Mouse (Mus musculus): ENCODE results near the gene Pes1. TPM values are rescaled to one million over a fixed set of nuclear protein-coding genes. Genes with fewer than 3 reads are reported as not detected.
"Not testable (repeated sequence)": the region's sequence is repeated elsewhere in the genome, so short reads cannot be mapped to it uniquely, and the experiment has no call there.

The Pes1 gene
- polyA plus RNA-seq, 1 experiment from 2014 or later: 70.6 TPM

DNA sequence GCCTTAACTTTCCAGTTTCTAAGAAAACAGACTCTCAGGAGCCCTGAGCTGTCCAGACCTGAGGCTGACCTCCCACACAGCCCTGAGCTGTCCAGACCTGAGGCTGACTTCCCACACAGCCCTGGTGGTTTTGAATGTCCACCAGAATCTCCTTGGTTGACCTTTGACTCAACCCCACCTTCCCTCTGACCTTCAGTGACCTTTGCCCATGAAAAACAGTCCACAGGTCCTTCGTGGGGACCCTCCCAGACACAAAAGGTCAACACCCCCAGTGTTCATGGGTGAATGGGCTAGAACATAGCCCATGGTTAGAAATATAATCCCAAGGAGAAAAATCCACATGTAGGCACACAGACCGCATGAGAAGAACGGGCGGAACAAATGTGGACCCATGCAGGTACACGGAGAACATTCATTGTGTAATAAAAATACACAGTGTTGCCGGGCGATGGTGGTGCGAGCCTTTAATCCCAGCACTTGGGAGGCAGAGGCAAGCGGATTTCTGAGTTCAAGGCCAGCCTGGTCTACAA lies 30.0 kb upstream of the Pes1 start:
- Histone ChIP-seq H3K36me3 (ENCODE audit: poor library complexity, severe bottlenecking) (no peaks in the 10 kb centered on the region), H3K27me3 (no peaks in the 10 kb centered on the region), H3K4me1 (peaks cover 16% of the 10 kb centered on the region), H3K4me3 (no peak overlapping the region), H3K9ac (no peak overlapping the region), H3K27ac (no peak overlapping the region), H3K9me3 (replicated peaks) (no peaks in the 10 kb centered on the region), H3K4me2 (no peak overlapping the region)
- ATAC-seq: no peak
- WGBS: 89% methylated on average over 9 of the region's 9 CpGs

DNA sequence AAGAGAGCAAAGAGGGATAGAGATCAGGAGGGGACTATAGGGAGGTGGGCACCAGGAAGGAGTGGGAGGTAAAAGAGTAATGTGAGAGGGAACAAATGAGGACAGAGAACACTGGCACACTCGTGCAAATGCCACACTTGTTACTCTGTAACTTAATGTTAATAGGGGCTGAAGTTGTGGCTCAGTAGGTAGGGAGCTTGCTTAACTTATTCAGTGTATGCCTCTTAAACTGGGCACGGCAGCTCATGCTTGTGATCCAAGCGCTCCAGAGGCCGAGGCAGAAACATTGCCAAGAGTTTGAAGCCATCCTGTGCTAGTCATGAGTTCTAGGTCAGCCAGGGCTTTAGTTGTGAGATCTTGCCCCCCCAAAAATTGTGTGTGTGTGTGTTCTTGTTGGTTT lies 28.6 kb upstream of the Pes1 start:
- no peaks in the 10 kb centered on the region for H3K36me3 ChIP-seq (ENCODE audit: poor library complexity, severe bottlenecking)
- no peak for ATAC-seq
- no peak overlapping the region for H3K27ac ChIP-seq
- no peak overlapping the region for H3K4me2 ChIP-seq
- no peak overlapping the region for H3K9ac ChIP-seq
- no peak overlapping the region for H3K4me3 ChIP-seq
- no peaks in the 10 kb centered on the region for H3K27me3 ChIP-seq
- no peaks in the 10 kb centered on the region for H3K9me3 ChIP-seq (replicated peaks)
- peaks cover 16% of the 10 kb centered on the region for H3K4me1 ChIP-seq
- 83% methylated on average over 4 of the region's 4 CpGs for WGBS

DNA sequence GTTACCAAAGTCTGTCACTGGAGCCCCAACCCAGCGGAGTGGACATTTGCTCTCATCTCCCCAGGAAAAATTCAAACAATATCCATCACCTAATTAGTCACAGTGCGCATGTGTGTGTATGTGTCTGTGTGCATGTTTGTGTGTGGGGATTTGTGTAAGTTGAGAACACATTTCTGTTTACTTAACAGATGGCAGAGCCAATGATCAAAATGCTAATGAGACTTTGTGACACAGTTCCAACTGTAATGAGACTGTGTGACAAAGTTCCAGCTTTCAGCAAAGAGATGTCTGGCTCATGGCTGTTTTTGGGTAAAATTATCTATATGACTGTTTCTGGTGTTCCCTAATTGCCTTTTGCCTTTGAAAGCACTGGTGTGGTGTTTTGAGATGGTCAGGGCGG lies 27.5 kb upstream of the Pes1 start:
- peak; percentile 33; the same call in 1 of the 2 replicates for ATAC-seq
- Histone ChIP-seq H3K27ac (0 out of 2 replicates have a peak overlapping the region, but pooled peaks have one; percentile 10), H3K4me1 (peaks cover 12% of the 10 kb centered on the region), H3K9me3 (replicated peaks) (no peaks in the 10 kb centered on the region), H3K4me2 (no peak overlapping the region), H3K9ac (no peak overlapping the region), H3K4me3 (no peak overlapping the region), H3K27me3 (no peaks in the 10 kb centered on the region), H3K36me3 (ENCODE audit: poor library complexity, severe bottlenecking) (no peaks in the 10 kb centered on the region)
- 76% methylated on average over 3 of the region's 3 CpGs for WGBS

DNA sequence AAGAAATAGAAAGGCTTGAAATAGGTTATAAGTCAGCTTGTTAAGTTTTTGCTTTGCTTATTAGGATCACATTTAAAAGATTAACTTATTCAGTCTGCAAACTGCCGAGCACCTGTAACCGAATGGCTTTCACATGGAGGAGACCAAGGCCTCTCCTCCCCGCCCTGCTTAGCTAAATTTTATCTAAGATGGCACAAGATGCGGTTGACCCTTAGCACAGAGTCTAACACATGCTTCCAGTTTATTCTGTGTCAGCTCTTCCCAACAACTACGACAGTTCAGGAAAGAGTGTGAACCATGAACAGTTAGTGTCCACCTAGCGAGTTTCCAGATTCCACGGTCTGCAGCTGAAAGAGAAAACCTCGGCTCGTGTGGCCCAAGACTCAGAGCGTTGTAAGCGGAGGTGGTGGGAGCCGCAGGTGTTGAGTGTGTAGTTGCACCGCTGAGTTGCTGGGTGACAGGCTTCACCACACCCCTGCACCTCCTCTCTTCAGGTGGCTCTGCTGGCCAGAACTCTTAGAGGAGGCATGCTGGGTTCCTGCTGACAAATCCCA lies 26.4 kb upstream of the Pes1 start:
- no peaks in the 10 kb centered on the region for H3K9me3 ChIP-seq (replicated peaks)
- H3K27ac ChIP-seq: no peak overlapping the region
- WGBS: 87% methylated on average over 13 of the region's 13 CpGs
- peaks cover 4% of the 10 kb centered on the region; the same call in 1 of the 2 replicates for H3K4me1 ChIP-seq
- no peak for ATAC-seq
- no peaks in the 10 kb centered on the region for H3K27me3 ChIP-seq
- H3K36me3 ChIP-seq (ENCODE audit: poor library complexity, severe bottlenecking): no peaks in the 10 kb centered on the region
- no peak overlapping the region for H3K4me3 ChIP-seq
- H3K9ac ChIP-seq: no peak overlapping the region
- no peak overlapping the region for H3K4me2 ChIP-seq

DNA sequence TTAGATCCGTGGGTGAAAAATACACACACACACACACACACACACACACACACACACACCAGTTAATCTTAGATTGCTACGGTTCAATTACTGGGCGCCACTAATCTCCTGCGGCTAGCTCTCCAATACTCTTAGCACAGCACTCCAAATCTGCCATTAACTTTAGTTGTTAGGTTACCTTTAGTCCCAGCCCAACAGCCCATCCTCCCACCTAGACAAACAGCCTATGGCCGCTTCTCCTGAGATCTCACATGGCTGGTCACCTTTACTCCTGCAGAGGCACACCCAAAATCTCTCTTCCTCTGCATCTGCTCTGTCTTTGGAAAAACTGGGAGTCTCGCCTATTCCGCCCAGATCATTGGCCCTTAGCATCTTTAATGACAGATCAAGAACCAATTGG lies 22.4 kb upstream of the Pes1 start:
- no peaks in the 10 kb centered on the region for H3K9me3 ChIP-seq (replicated peaks)
- peaks cover 5% of the 10 kb centered on the region; the same call in 1 of the 2 replicates for H3K27me3 ChIP-seq
- H3K27ac ChIP-seq: no peak overlapping the region
- no peaks in the 10 kb centered on the region for H3K4me1 ChIP-seq
- no peak overlapping the region for H3K4me2 ChIP-seq
- H3K9ac ChIP-seq: no peak overlapping the region
- no peak for ATAC-seq
- H3K36me3 ChIP-seq (ENCODE audit: poor library complexity, severe bottlenecking): no peaks in the 10 kb centered on the region
- WGBS: 91% methylated on average over 7 of the region's 7 CpGs
- no peak overlapping the region for H3K4me3 ChIP-seq

DNA sequence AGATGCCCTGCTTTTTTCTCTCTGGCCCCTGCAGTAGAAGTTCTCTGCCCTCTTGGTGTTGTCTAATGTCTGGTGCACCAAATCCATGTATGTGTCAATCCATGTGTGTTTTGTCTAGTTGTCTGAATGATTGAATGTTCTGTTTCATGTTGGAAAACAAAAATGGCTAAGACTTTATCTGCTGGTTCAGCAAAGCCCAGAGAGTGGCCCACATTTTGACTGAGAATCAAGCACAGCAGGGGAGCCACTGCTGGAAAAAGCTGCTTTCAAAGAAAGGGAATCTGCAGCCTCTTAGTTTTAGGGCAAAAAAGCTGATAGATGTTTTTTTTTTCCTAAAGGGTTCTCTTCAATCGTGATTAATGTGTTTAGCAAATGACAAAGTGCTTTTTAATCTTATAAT lies 17.4 kb upstream of the Pes1 start:
- Histone ChIP-seq H3K36me3 (ENCODE audit: poor library complexity, severe bottlenecking) (no peaks in the 10 kb centered on the region), H3K4me3 (no peak overlapping the region), H3K9ac (no peak overlapping the region), H3K27ac (no peak overlapping the region), H3K27me3 (peaks cover 5% of the 10 kb centered on the region; the same call in 1 of the 2 replicates), H3K4me1 (no peaks in the 10 kb centered on the region), H3K4me2 (no peak overlapping the region), H3K9me3 (replicated peaks) (no peaks in the 10 kb centered on the region)
- WGBS: 9% methylated on average over 1 of the region's 1 CpGs
- ATAC-seq: no peak

DNA sequence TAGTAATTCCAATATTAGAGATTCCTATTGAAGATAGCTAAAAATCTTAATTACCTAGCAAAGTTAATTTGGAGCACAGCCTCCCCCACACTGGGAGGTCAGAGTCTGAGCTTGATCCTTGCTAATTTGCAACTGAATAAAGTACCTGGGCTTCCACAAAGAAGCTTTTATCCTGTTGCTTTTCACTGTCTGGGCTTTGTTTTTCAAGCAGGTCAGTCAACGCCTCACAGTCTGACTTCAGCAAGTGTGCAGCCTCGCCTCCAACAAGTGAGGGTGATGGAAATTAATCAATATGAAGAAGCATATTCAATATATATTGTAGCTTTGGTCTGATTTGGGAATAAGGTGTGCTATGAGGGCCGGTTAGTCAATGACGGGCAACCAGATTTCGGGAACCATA lies 8.9 kb upstream of the Pes1 start:
- not testable (repeated sequence) for H3K4me3 ChIP-seq; H3K9ac ChIP-seq; H3K4me1 ChIP-seq; H3K27ac ChIP-seq; H3K36me3 ChIP-seq (ENCODE audit: poor library complexity, severe bottlenecking); ATAC-seq; H3K4me2 ChIP-seq; H3K27me3 ChIP-seq; H3K9me3 ChIP-seq (replicated peaks)
- WGBS: 74% methylated on average over 5 of the region's 5 CpGs

DNA sequence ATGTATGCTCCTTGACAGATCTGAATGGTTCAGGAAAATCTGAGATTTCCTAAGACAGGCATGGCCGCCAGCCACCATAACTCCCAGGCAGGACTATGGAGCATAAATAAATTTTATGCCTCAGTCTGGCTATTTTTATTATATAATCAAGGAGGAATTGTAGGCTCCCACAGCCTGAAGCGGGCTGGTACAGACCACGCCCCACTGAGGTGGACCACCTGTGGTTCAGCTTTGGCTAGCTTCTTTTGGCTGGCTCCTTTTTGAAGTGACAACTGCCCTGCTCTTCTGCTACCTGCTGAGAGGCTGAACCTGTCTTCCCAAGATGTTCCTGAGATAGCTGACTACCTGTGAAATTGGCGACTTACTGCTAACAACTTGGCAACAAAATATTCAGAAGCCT lies 8.4 kb upstream of the Pes1 start:
- H3K36me3 ChIP-seq (ENCODE audit: poor library complexity, severe bottlenecking); H3K4me2 ChIP-seq; H3K9me3 ChIP-seq (replicated peaks); H3K4me3 ChIP-seq; H3K9ac ChIP-seq; H3K4me1 ChIP-seq; ATAC-seq; H3K27ac ChIP-seq; H3K27me3 ChIP-seq: not testable (repeated sequence)
- 80% methylated on average over 4 of the region's 4 CpGs for WGBS

DNA sequence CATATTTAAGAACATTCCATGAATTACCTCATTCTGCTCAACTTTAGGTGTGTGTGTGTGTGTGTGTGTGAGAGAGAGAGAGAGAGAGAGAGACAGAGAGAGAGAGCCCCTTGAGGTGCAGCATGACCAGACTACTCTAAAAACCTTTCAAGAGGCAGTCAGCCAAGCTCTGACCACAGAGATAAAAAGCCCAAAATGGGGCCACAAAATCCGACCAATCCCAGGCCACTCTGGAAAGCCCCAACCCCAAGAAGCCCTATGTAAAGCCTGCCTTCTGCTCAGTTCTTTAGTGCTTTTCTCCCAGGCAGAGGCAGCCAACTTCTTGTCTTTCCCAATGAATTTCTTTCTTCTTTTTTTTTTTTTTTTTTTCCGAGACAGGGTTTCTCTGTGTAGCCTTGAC lies 2.9 kb upstream of the Pes1 start:
- 55% methylated on average over 2 of the region's 2 CpGs for WGBS
- no peak overlapping the region for H3K27ac ChIP-seq

DNA sequence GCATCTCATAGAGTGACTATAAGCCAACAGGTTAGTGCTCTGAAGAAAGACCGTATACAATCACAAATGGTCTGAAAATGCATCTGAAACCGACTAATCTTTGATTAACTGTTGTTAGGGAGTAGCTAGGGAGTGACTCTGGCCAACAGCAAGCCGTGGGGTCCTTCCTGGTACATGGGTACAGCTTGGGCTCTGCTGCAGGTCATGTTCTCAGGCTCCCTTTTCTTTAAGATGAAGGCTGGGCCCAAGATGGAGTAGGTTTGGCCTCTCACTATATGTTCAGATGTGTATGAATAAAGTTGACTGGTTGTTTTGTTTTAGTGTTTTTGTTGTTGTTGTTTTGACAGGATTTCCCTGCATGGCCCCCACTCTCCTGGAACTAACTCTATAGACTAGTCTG lies 2.0 kb upstream of the Pes1 start:
- Histone ChIP-seq H3K4me1 (peaks cover 22% of the 10 kb centered on the region), H3K36me3 (ENCODE audit: poor library complexity, severe bottlenecking) (no peaks in the 10 kb centered on the region), H3K27me3 (no peaks in the 10 kb centered on the region), H3K9ac (no peak overlapping the region), H3K9me3 (replicated peaks) (no peaks in the 10 kb centered on the region), H3K4me3 (no peak overlapping the region), H3K4me2 (no peak overlapping the region), H3K27ac (no peak overlapping the region)
- no peak for ATAC-seq
- 76% methylated on average over 3 of the region's 3 CpGs for WGBS

More for the DNA sequence above, 2.9 kb upstream of the Pes1 start:
- no peaks in the 10 kb centered on the region for H3K36me3 ChIP-seq (ENCODE audit: poor library complexity, severe bottlenecking)
- no peak overlapping the region for H3K9ac ChIP-seq
- peaks cover 17% of the 10 kb centered on the region for H3K4me1 ChIP-seq
- ATAC-seq: no peak
- H3K9me3 ChIP-seq (replicated peaks): no peaks in the 10 kb centered on the region
- H3K4me2 ChIP-seq: no peak overlapping the region
- no peak overlapping the region for H3K4me3 ChIP-seq
- H3K27me3 ChIP-seq: no peaks in the 10 kb centered on the region

DNA sequence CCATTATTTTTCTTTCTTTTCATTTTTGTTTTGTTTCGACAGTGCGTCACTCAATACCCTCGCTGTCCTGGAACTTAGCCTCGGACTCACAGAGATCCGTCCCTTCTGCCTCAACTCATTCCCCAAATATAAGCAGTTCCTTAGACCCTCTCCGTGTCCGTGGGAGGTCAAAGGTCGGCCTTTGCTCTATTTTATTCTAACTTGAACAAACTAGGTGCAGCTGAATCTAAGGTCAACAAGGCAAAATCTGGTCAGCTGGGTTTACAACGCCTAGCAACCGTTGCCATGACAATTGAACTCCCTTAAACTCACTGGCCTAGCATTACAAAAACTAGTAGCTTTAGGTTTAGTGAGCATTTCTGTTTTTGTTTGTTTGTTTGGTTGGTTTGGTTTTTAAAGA lies 620 bp upstream of the Pes1 start:
- H3K36me3 ChIP-seq (ENCODE audit: poor library complexity, severe bottlenecking): peaks cover 3% of the 10 kb centered on the region
- 85% methylated on average over 10 of the region's 10 CpGs for WGBS
- H3K4me2 ChIP-seq: peak overlapping the region; percentile 91
- H3K4me3 ChIP-seq: peak overlapping the region; percentile 85
- no peaks in the 10 kb centered on the region for H3K27me3 ChIP-seq
- peak; percentile 31; the same call in 1 of the 2 replicates for ATAC-seq
- H3K9ac ChIP-seq: no peak overlapping the region
- H3K9me3 ChIP-seq (replicated peaks): no peaks in the 10 kb centered on the region
- H3K27ac ChIP-seq: no peak overlapping the region; the same call in 1 of the 2 replicates
- peaks cover 22% of the 10 kb centered on the region for H3K4me1 ChIP-seq

DNA sequence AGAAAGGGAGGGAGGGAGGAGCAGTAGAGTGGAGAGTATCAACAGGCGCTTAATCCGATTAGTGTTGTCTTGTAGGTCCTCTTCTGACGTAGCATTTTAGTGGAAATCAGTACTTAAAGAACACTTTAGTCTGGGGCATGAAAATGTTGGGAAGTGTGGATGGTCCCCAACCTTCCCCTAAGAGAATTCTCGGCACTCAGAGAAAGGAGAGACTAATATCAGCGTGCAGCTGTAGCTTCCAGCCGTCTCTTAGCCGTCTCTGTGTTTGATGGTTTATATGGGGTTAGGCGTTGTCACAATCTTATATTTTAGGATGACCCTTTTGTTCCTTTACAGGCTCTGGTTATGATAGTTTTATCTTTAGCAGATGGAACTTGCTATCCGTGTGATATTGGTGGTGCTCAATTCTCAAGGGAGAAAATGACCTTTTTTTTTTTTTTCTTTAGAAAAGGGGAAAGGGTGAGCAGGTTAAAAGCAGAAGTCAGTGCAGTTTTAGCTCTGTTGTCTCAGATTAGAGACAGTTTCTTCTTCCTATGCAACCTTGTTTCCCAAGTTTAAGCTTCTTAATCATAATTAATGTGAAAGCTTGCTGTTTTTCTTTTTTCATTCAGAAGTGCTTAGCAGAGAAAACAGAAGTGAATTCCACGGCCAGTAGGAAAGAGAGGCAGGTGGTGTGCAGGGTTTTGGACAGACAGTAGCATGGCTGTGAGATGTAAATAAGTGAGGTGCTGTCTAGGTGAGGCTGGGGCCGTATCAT lies 819 bp downstream of the Pes1 start:
- WGBS: 13% methylated on average over 11 of the region's 11 CpGs
- Histone ChIP-seq H3K36me3 (ENCODE audit: poor library complexity, severe bottlenecking) (peaks cover 15% of the 10 kb centered on the region), H3K27ac (no peak overlapping the region), H3K4me3 (peak overlapping the region; percentile 85), H3K9me3 (replicated peaks) (no peaks in the 10 kb centered on the region), H3K27me3 (no peaks in the 10 kb centered on the region), H3K4me1 (peaks cover 22% of the 10 kb centered on the region), H3K9ac (peak overlapping the region; percentile 84), H3K4me2 (peak overlapping the region; percentile 91)
- ATAC-seq: no peak

Measured in forebrain, embryonic 13.5 days (tissue).